Mouse (Mus musculus): ENCODE data around the gene Nup37. TPM values are rescaled to one million over a fixed set of nuclear protein-coding genes. Genes with fewer than 3 reads are reported as not detected.

Gene Nup37
- polyA plus RNA-seq, 1 experiment from 2014 or later: 32.5 TPM

- in situ Hi-C loops (cut with MboI; ENCODE audit: low pct_unique_long_range_greater_than_20kb): no loop called here
- POLR2A ChIA-PET: no interaction called here
- DNase-seq (ENCODE audit: low read depth, low spot score) (no peak), ATAC-seq (no peak)
- H3K27me3 ChIP-seq: no peaks in the 10 kb centered on the region
- TF ChIP-seq CTCF (IDR thresholded peaks at IDR 0.05): no peak
- CTCF ChIA-PET: interaction anchor here (1.3 kb wide), 1 partner anchor 10 kb away, joined by 3 read pairs; no protein-coding TSS in a partner anchor
Measured at GRCm38 (mm10) chr10:88225421-88225820, 78.6 kb downstream of the Nup37 start.

- no peak for ATAC-seq
- POLR2A ChIA-PET: no interaction called here
Measured at GRCm38 (mm10) chr10:88227962-88228361, 81.2 kb downstream of the Nup37 start.

More at GRCm38 (mm10) chr10:88227962-88228361, 81.2 kb downstream of the Nup37 start:
- TF ChIP-seq CTCF (IDR thresholded peaks at IDR 0.05): no peak
- DNase-seq (ENCODE audit: low read depth, low spot score): no peak
- CTCF ChIA-PET: interaction anchor here (1.0 to 1.2 kb wide), 2 partner anchors 10 to 20 kb away, joined by 3 to 4 read pairs; no protein-coding TSS in a partner anchor
- H3K27me3 ChIP-seq: no peaks in the 10 kb centered on the region
- in situ Hi-C loops (cut with MboI; ENCODE audit: low pct_unique_long_range_greater_than_20kb): no loop called here

Other genes starting within 250 kb of the Nup37 start
- 0.58 TPM for gene Pmch, start 55.9 kb upstream of the Nup37 start, polyA plus RNA-seq (2021)
- gene Parpbp, start 51 bp upstream of the Nup37 start, polyA plus RNA-seq (2021): 7.0 TPM
- 83.5 TPM for gene Washc3, start 54.1 kb downstream of the Nup37 start, polyA plus RNA-seq (2021)
- 2.7 TPM for gene Dram1, start 232.1 kb downstream of the Nup37 start, polyA plus RNA-seq (2021)
- gene Gnptab, start 232.1 kb downstream of the Nup37 start, polyA plus RNA-seq (2021): 26.3 TPM

Data from Patski (cell line).